Mouse (Mus musculus): ENCODE data around the gene Hapln3. TPM values are rescaled to one million over a fixed set of nuclear protein-coding genes. Genes with fewer than 3 reads are reported as not detected.

The Hapln3 gene
- under 1 TPM; 0.22 to 0.57 TPM for total RNA-seq (2021)
- long read RNA-seq, experiment 1: 0 reads
- long read RNA-seq, experiment 2: 0 reads

DNA sequence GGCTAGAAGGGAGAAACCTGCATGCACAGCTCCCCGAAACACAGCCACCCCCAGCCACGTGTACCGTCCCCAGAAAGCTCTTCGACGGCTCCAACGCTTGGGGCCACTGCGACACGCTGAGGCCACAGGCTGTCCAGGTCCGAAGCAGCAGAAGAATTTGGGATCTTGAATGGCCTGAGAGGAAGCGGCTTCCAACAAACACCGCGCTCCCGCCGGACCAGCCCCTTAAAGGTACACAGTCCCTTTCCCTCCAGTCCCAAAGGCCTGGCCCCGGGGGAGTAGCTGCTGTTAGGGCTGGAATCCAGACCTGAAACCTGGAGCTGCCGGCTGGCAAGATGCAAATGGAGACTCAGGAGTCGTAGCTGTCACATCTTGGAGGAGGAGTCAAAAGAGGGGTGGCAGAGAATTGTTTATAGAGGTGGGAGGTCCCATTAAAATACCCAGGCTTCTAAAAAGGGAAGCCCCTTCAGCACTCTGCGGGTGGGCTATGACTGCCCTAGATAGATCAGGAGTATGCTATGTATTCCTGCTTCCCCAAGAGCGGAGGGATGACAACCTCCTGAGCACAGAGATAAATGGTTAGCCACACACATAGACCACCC is at the start of gene Hapln3:
TSS of gene Hapln3 (minus strand) at position 176 of the 602 bp plus-strand sequence.
- no peak for DNase-seq (ENCODE audit: low spot score in 2 of 2)

DNA sequence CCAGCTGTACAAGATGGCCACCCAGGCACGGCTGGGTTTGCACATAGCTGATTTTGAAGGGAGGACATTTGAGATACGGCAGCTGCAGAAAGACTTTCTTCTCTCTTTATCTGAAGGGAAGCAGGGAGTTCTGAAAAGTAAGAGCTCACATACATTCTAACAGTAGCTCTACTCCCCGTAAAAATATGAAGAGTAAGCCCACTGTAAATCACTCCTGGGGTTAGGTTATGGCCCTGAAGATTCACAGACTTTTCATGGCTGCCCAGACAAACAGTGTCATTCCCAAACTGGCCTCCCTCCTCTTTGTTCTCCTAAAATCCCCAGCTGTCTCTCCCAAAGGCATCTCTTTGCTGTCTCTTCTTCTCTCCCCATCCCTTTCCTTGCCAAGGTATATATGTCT is 43.0 kb upstream of the Hapln3 start:
- no peak for DNase-seq (ENCODE audit: low spot score in 2 of 2)

DNA sequence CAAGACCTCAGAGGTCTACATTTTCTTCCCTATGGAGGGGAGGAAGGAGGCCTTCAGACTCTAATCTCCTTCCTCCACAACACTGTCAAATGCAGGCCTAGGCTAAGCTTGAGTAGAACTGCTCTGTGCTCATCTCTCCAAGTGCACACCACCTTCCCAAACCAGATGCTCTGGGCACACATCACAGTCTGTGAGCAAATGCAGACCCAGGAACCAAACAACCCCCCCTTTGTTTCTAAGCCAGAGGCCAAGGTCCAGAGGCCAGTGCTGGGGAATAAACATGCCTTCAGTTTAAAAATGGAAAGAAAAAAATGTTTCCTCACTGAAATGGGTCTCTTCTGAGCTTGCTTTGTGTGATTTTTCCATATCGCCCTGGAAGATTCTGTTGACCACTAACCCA is 41.0 kb upstream of the Hapln3 start:
- DNase-seq (ENCODE audit: low spot score in 2 of 2): no peak

DNA sequence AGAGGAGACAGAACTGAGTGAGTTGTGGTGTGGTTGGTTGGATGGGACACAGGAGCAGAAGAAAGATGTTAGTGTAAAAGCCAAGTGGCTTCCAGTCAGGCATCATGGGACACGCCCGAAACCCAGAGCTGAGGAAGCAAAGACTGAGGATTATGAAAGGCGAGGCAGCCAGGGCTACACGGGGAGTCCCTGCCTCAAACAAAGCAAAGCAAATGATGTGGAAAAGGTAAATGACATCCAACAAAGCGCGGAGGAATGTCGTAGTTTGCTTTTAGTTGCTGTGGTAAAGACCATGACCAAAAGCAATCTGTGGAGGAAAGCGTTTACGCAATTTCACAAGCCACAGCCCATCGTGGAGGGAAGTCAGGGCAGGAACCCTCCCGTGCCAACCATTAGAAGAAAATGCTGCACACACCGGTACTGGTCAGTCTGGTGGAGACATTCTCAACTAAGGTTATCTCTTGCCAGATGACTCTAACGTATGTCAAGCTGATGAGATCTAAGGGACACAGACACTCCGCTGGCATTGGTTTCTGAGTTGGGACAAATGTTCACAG is 36.3 kb upstream of the Hapln3 start:
- no peak for DNase-seq (ENCODE audit: low spot score in 2 of 2)

DNA sequence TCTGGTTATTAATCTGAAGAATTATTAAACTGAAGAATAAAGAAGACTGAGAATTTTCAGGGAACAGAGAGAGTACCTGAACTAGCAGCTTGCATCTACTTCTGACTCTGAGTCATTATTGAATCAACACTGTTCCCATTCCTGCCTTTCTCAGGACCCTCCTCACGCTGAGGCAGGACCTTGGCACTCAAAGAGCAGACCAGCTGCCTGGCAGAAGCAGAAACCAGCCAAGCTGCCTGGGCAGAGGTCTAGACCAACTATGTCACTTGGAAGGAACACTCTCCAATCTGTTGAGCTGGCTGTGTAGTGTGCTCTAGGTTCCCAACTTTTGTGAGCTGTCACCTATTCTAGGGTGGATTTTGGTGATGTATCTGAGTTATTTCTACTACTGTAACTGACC is 28.6 kb upstream of the Hapln3 start:
- no peak for DNase-seq (ENCODE audit: low spot score in 2 of 2)

DNA sequence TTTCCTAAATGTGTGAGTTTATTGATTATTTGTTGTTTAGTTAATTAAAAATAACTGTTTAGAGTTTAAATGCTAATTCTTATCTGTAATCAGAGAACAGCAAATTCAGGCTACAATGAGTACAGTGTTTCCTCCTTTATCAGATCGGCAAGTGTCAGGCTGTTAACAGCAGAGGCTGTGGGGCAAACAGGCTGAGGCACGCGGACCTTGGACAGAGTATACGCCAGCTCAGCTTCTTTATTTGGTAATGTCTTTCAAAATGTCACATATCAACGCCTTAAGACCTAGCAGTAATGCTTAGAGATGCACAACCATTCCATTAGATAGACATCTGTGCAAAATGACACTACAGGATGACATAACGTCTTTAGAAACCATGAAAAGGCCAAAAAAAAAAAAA is 18.7 kb upstream of the Hapln3 start:
- no peak for DNase-seq (ENCODE audit: low spot score in 2 of 2)

DNA sequence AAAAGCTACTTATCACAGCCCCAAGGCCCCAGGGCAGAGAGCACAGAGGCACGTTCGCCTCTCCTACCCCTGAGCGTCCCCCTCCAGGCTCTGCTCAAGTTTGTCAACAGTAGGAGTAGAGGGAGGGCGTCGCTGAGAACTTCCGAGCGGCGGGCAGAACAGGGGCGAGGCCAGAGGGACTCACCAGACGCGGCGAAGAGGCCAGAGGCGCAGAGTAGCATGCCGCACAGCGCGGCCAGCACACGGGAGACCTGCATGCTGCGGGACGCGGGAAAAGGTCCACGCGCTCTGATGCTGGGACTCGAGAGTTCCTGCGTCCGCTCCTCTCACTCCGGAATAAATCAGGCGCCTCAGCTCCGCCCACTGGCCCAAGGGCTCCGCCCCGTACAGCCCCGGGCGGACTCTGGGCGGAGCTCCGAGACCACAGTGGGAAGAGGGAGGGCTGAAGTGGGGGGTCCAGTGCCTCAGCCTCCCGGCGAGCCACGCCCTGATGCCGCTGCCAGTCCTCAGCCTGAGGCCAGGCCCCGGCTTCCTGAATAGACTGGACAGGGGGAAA is 18.0 kb upstream of the Hapln3 start, which contains the start of gene Mfge8:
TSS of gene Mfge8 (minus strand) at position 350 of the 556 bp plus-strand sequence.
- peak; percentile 78 to 89 for DNase-seq (ENCODE audit: low spot score in 2 of 2)

DNA sequence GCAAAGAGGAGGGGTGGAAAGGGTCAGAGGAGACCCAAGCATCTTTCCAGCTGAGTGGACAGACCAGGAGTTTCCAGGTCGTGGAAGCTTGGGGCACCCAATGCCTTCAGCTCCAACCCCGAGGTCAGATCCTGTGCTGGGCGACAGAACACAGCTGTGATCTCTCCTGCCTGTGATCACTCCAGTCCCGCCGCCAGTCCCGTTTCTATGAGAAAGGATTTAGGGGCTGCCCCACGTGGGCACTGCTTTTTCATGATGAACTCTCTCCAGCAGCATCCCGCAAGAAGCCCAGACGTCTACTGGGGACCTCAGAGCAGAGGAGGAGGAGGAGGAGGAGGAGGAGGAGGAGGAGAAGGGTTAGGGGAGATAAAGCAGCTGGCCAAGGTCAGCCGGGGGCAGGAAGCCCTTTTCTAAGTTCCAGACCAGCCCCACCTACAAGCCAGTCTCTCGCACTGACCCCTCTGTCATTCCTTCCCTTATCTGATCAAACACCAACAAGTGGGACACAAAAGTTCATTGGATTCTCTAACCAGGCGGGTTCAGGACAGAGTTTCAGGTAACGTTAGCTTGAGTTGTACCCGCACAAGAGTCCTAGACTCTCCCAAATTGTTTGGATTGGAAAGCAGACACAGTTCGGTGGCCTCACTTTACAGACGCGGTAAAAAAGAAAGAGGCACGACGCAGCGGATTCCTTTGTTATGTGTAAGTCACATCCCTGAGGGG is 17.3 kb upstream of the Hapln3 start:
- DNase-seq (ENCODE audit: low spot score in 2 of 2): no peak

DNA sequence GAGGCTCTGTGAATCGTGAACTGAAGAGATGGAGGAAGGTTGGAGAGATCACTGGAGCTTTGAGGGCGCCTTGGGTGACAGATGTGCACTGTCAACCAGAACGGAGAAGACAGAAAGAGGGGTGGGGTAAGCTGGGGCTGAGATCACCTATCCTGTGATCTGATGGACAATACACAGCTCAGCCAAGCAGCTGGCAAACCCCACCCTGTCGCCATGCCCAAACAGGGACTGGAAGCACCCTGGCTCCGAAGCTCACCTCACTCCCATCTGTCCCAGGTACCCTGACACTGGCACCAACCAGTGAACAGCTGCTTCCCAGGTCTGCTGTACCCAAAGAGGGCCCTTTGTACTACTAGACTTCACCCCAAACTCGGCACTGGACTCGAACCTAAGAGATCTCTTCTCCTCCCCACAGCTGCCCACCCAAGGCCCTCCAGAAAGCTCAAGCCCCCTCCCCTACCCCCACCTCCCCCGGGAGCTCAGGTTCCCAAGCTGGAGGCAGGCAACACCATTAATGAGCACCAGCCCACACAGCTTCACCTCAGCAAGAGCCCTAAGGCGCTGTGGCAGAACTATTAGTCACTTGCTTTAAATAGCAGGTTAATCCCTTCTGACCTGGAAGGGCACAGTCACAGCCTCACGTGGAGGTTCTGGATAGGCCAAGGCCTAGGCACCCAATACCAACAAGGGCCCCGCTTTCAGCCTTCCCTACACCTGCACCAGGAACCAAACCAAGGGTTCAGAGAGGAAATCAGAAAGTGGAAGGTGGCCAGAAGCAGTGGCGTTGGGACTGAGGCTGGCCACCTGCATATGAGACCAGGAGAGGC is 16.4 kb upstream of the Hapln3 start:
- DNase-seq (ENCODE audit: low spot score in 2 of 2): no peak

DNA sequence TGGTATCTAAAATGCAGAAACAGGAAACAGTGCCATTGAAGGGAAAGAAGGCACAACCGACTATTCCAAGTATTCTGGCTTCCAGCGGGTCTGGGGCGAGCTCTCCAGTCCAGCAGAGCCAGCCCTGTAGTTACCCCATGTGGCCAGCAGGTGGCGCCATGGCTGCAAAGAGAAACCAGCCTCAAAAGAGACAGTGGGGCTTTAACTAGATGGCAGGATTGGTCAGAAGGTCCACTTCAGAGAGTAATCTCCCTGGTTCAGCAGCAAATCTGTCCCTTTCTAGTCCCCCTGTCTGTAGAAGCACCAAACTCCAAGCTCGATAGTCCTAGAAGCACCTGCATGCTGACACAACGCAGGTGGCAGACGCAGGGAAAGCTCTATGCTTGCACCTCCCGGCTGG is 10.1 kb upstream of the Hapln3 start:
- DNase-seq (ENCODE audit: low spot score in 2 of 2): peak; percentile 66 to 77

DNA sequence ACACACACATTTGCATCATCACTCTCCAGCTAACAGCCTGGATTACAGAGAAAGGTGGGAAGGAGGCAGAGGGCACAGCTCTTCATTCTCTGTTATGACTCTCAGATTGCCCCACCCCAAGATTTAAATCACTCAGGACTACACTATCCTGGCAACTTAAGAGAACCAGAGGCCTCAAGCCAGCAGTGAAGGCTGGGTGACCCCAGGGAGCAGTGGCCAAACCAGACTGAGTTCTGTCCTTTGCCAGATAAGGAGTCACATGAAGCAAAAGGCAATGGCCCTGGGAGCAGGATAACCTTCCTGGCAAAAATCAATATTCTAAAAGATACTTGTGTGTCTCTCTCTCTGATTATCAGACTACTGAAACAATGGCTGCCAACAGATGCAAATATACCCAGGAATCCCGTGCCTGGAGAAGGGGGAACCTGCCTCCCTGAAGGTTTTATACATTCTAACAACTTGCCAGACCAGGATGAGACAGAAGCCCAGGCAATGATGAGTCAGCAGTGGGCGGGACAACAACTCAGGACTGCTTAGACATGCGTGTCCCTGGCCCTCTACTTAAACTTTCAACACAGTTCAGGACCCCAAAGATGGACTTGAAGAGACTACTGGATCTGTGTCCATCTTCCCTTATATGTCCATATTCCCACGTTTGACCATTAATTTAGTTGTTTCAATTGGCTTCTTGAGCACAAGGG is 9.2 kb upstream of the Hapln3 start:
- DNase-seq (ENCODE audit: low spot score in 2 of 2): no peak

DNA sequence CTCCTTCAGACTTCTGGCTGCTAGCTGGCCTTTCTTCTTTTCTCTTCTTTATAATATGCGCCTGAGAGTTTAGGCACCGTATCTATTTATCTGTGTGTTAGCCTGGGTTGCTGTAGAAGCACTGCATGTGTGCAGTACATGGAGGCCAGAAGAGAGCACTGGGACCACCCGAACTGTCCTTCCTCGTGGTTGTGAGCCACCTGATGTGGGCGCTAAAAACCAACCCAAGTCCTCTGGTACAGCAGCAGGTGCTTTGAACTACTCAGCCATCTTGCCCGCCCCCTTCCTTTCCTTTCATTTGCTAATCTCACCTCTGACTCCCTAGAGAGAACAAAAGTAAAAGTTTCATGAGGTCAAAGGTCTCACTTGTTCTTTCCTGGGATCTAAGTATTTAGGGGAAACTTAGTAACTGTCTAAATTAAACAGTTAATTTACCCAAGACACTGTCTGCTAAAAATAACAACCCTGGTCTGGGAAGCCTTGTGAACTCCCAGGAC is 8.6 kb upstream of the Hapln3 start:
- DNase-seq (ENCODE audit: low spot score in 2 of 2): no peak

DNA sequence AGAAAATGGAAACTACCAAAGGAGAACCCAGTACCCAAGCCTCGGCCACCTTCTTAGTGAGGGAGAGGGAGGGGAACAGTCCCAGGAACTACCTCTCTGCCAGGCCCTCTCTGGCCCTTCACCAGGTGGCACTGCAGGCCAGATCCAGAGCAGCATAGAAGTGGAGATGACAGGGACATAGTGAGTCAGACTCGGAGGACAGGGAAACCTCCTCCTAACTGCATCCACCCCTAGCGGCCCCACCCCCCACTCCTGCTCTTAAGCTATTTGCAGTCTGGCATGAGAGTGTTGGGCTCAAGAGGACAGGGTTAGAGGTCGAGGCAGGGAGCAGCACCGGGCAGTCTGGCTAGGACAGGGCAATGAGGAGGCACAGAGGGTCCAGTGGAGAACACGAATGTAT is 2.6 kb upstream of the Hapln3 start:
- DNase-seq (ENCODE audit: low spot score in 2 of 2): no peak

DNA sequence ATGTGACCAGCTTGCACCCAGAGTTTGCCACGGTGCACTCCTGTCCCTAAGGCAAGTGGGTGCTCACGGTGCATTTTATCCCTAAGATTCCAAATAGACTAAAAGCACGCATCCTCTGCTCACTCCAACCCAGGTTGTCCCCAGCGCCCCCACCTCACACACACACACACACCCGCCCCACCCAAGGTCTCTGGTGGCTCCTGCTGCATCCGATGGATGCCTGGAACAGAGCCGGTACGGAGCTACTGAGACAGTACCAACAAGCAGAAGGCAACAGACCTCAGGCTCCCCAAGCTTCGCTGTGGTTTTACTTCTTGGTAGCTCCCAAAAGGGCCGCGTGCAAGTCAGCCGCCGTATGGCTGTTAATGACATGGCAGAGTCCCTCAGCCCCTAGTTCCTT is 433 bp downstream of the Hapln3 start:
- DNase-seq (ENCODE audit: low spot score in 2 of 2): no peak

DNA sequence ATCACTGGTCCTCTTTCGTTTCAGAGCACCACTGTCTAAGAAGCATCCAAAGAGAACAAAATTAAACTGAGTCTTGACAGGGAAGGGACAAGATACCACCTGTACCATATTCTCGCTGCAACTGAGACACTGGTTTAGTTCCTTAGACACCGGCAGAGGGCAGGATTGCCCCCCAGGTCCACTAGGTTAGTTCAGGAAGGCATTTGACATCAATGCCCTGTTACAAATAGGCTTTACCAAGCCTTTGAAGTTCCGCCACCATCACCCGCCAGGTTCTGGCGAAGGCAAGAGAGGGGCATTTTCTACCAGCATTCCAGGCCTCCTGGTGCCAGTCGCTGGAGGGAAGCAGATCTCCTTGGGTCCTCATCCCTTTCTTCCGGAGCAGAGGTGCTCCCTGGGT is 935 bp downstream of the Hapln3 start:
- DNase-seq (ENCODE audit: low spot score in 2 of 2): no peak

DNA sequence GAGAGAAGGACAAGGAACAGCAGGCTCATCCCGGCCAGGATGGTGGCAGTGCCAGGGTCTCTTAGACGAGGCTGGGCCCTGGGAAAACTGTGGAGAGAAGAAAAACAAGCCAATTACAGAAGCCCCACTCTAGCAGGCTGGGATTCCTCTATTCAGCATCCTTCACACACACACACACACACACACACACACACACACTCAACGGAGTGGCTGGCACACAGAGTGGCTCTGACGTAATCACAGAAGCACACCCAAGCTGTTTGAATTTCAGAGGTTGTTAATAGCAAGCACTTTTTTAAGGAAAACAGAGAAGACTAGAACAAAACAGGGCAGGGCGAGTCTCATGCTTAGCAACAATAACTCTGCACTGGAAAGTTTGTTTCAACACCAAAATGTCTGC is 7.4 kb downstream of the Hapln3 start:
- DNase-seq (ENCODE audit: low spot score in 2 of 2): no peak

DNA sequence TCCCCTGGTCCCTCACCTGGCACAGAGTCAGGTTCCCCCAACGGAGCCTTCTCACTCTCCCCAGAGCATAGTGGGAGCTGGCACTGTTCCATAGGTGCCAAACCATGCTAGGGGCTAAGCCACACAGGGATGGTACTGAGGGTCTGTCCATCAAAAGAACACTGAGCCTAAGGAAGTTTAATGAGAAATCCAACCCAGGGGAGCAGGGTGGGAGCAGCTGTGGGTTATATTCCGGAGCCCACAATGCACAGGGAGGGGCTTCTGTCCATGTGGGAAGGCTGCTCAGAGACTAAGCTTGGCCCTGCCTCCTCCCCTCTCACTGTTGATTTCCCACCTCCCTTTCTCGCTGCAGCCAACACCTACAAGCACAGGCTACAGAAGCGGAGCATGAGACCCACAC is 17.0 kb downstream of the Hapln3 start:
- DNase-seq (ENCODE audit: low spot score in 2 of 2): no peak

DNA sequence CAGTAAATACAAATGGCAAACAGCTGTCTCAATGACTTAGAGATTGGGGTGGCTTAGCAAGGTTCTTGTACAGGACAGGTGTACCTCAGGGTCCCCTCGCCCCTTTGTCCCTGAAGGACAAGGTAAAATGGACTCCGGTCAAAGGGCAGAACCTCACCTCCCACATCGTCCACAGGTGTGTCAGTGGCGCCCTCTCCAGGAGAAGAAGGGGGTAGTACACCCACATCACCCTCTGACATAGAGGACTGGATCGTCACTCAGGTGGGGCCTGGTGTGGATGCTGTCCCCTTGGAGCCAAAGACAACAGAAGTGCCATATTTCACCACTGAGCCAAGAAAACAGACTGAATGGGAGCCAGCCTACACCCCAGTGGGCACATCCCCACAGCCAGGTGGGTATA is 34.3 kb downstream of the Hapln3 start:
- DNase-seq (ENCODE audit: low spot score in 2 of 2): no peak

DNA sequence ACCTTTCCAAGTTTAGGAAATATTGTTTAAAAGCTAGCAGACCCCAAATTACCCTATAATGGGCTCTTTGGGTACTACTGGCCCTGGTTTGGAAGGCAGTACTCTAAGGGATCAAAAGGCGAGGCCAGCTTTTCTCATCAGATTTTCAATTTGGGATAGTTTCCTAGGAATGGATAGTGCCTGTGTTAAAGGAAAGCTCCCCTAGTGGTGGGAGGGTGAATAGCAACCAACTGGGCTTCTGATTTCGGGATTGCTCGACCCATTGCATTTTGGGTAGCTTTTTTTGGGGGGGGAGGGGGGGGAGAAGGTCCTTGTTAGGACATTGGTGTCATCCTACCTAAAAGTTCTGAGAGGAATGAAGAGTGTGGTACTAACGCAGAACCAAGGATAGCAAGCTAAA is 41.7 kb downstream of the Hapln3 start:
- no peak for DNase-seq (ENCODE audit: low spot score in 2 of 2)

DNA sequence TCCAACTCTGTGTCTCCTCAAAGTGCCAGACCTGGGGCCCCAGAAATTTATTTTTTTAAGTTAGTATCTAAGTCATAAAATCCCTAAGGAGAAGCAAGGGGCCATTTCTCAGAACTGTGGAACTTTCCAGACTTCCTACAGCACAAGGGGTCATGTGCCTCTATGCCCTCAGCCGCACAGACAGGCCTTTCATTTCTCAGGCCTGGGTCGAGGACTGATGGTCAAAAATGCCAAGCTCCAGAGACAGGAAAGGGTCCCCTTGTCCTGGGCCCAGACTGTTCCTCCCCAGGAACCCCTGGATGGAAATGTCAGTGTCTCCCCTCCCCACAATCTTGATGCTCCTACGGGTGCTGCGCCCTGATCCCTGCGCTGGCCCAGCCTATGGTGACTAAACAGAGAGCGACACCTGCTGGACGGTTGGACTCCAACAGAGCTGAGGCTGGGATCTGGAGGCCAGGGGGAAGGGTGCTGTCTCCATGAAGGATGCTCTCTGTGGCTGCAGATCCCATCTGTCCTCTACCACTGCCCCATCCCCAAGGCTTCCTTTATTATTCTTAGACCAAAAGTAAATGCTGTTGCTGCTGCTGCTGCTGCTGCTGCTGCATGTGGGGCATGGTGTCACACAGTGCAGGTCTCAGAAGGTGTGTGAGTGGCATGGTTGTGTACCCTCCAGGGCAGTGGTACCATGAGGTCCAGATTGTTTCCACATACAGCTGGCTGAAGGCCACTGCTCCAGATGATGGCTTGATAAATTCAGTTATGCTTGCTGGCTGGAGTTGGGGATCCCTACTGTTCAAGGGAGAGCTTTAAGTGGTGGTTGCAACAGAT is 50.0 kb downstream of the Hapln3 start:
- peak; percentile 56 to 75 for DNase-seq (ENCODE audit: low spot score in 2 of 2)
